Mouse (Mus musculus): ENCODE data around the gene Rerg.

DNA sequence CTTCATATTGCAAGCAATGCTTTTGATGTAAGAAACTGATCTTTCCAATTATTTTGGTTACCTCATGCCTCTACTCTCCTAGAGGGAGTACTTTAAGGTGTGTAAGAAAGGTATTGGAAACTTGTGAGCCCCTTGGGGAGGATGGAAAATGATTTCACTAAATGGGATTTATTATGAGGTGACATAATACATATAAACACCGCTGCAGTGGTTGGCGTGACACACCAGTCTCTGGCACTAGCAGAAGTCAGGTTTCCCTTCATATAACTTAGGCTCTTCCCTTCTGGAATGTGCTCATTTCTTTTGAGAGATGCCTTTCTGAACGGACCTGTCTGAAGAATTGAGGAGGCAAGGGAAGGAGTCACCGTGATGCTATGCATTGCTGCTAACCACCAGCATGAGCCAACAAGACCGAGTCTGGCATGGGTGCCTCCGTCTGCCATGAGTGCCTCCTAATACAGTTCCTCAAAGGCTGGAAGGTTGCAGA is 139.6 kb downstream of the Rerg start:
- TF ChIP-seq CTCF (IDR thresholded peaks at IDR 0.05; ENCODE audit: low read depth) (no peak), EP300 (optimal IDR thresholded peaks at IDR 0.05) (no peak)

All from stomach, postnatal 0 days (tissue).